Mouse (Mus musculus): Measurements from ENCODE around the gene Snx13.

The Snx13 gene

GRCm38 (mm10) chr12:35047320-35048225, 587 bp downstream of the Snx13 start:
- peak; percentile 82 for DNase-seq

GRCm38 (mm10) chr12:35048891-35049290, 1.9 kb downstream of the Snx13 start:
- DNase-seq = no peak

- DNase-seq = no peak
Measured at GRCm38 (mm10) chr12:35050501-35050900, 3.5 kb downstream of the Snx13 start.

GRCm38 (mm10) chr12:35050964-35051758, 4.2 kb downstream of the Snx13 start:
- no peak for DNase-seq

- DNase-seq = no peak
Measured at GRCm38 (mm10) chr12:35054420-35054819, 7.4 kb downstream of the Snx13 start.

GRCm38 (mm10) chr12:35055114-35056095, 8.4 kb downstream of the Snx13 start:
- no peak for DNase-seq

- DNase-seq = peak; percentile 86
Measured at GRCm38 (mm10) chr12:35063697-35064468, 16.9 kb downstream of the Snx13 start.

- DNase-seq = no peak
Measured at GRCm38 (mm10) chr12:35067621-35068020, 20.6 kb downstream of the Snx13 start.

- peak; percentile 90 for DNase-seq
Measured at GRCm38 (mm10) chr12:35071336-35071735, 24.4 kb downstream of the Snx13 start.

GRCm38 (mm10) chr12:35072178-35072577, 25.2 kb downstream of the Snx13 start:
- DNase-seq = peak; percentile 47

GRCm38 (mm10) chr12:35075993-35076392, 29.0 kb downstream of the Snx13 start:
- DNase-seq = no peak

- DNase-seq = no peak
Measured at GRCm38 (mm10) chr12:35123549-35123948, 76.6 kb downstream of the Snx13 start.

GRCm38 (mm10) chr12:35153186-35153585, 106.2 kb downstream of the Snx13 start:
- DNase-seq = no peak

- DNase-seq = no peak
Measured at GRCm38 (mm10) chr12:35154149-35154548, 107.2 kb downstream of the Snx13 start.

GRCm38 (mm10) chr12:35157237-35157636, 110.3 kb downstream of the Snx13 start:
- no peak for DNase-seq

- DNase-seq = no peak
Measured at GRCm38 (mm10) chr12:35161690-35162089, 114.7 kb downstream of the Snx13 start.

GRCm38 (mm10) chr12:35170275-35170674, 123.3 kb downstream of the Snx13 start:
- no peak for DNase-seq

GRCm38 (mm10) chr12:35175938-35176337, 129.0 kb downstream of the Snx13 start:
- no peak for DNase-seq

GRCm38 (mm10) chr12:35176628-35177027, 129.6 kb downstream of the Snx13 start:
- DNase-seq = no peak

GRCm38 (mm10) chr12:35182675-35183074, 135.7 kb downstream of the Snx13 start:
- peak; percentile 49 for DNase-seq

GRCm38 (mm10) chr12:35184261-35184660, 137.3 kb downstream of the Snx13 start:
- no peak for DNase-seq

Measured in cerebellum, adult 11-12 months (tissue).